Mouse (Mus musculus) erythroblast, embryonic 14.5 days (primary cell): Measurements from ENCODE around the gene Cercam.

Experiments used
- GATA1 ChIP-seq: IDR thresholded peaks from 2 replicates; pipeline ENCODE4 v1.6.1; 2012; ENCODE audit warnings: low read length, inconsistent platforms, mixed read lengths
- TAL1 ChIP-seq: IDR thresholded peaks from 3 replicates; pipeline ENCODE4 v1.6.1; 2012; ENCODE audit warnings: low read length, inconsistent platforms, mixed read lengths

DNA sequence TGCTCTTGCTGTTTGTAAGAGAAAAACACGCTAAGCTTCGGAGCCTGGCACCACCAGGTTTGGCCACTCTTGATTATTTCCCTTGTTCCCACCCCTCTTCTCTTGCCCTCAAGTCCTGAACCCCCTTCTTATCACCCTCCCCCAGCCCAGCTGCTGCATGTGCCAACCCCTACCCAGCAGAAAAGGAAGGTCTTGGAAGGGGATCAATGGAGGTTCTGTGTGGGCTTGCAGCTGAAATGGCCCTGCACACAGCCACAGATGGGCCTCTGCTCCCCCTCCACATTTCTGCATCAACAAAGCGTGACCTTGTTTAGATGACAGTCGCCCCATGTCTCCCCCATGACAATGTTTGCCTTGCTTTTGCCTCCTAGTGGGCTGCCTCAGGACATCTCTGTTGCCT is 37.9 kb upstream of the Cercam start:
- TF ChIP-seq TAL1 (no peak), GATA1 (no peak)
